Mouse (Mus musculus) brain, embryonic 14.5 days (tissue): ENCODE results near the gene Pbx2.

ENCODE experiments used
- CTCF ChIP-seq: fragments of 200-500 bp; IDR thresholded peaks from 2 replicates; pipeline ENCODE4 v1.5.1; 2012; ENCODE audit warnings: inconsistent platforms, mild to moderate bottlenecking, moderate library complexity, borderline replicate concordance; ENCODE audit not compliant: insufficient read depth, insufficient read length; ENCODE audit errors: extremely low read depth
- POLR2A ChIP-seq: fragments of 200-500 bp; IDR thresholded peaks from 2 replicates; pipeline ENCODE4 v1.6.1; 2012; ENCODE audit warnings: mild to moderate bottlenecking, inconsistent platforms, borderline replicate concordance; ENCODE audit not compliant: poor library complexity, insufficient read depth, insufficient read length, severe bottlenecking; ENCODE audit errors: extremely low read depth

DNA sequence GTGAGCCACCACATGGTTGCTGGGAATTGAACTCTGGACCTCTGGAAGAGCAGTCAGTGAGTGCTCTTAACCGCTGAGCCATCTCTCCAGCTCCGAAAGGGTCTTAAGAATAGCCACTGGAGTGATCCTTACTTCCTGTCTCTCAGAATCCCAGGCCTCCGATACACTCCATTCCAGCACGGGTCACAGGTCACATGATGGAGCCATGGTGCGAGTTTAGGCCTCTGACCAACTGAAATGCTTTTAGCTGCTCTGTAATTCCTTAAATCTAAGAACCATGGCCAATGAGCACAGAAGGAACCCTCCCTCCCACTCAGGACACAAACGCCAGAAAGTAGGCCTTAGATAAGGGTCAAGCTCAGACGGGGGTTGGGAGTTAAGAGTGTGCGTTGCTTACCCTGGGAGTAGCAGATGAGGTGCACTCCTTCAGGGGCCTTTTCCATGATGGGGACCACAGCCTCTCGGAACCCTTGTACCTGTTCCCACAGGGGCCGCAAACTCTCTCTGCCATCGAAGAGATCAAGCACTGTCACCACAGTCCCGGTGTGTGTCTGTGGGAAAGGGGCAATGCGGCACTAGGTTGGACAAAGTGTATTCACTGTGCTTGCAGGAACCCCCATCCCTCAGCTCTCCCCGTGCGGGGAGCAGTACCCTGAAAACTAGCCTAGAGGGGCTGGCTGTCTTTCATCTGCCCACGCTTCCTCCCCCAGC, 35.2 kb downstream of the Pbx2 start:
- TF ChIP-seq CTCF, result no peak
- TF ChIP-seq POLR2A, result no peak
